Mouse (Mus musculus): ENCODE measurements around the gene Aebp2. TPM values are rescaled to one million over a fixed set of nuclear protein-coding genes. Genes with fewer than 3 reads are reported as not detected.

The Aebp2 gene
- total RNA-seq, 1 experiment from 2014 or later = 72.9 TPM

Other genes starting within 250 kb of the Aebp2 start
- gene Plekha5, start 198.6 kb upstream of the Aebp2 start, total RNA-seq (2017) = 13.3 to 72.2 TPM (median 17.9 TPM) in 3 replicates
- gene Gm11077, start 106.6 kb downstream of the Aebp2 start, total RNA-seq (2017) = not detected in 3 replicates

Measured in monocyte, adult 5-6 weeks (primary cell).